Mouse (Mus musculus): ENCODE data around the gene Itgax. TPM values are rescaled to one million over a fixed set of nuclear protein-coding genes. Genes with fewer than 3 reads are reported as not detected.
"Not testable (repeated sequence)": the region's sequence is repeated elsewhere in the genome, so short reads cannot be mapped to it uniquely, and the experiment has no call there.

The Itgax gene
- polyA plus RNA-seq, 1 experiment from 2014 or later: 0.05 TPM

DNA sequence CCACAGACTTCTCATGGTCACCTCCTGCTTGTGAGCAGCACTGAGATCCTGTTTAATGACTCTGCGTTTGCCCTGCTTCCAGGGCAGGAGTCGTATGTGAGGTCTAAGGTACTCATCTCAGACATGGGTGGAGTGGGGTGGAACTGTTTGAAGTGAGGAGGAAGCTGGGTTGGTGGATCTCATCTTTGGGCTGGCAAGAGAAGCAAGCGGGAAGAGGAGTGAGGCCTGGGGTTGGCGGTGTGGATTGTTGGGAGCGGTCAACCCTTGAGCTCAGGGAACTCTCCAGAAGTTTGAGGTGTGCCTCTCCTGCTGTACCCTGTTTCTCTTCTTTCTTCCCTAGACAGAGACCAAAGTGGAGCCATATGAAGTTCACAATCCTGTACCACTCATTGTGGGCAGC lies 13.0 kb upstream of the Itgax start:
- H3K9ac ChIP-seq (replicated peaks): no peak overlapping the region
- ATAC-seq (ENCODE audit: low FRiP score, low read depth): no peak
- H3K27me3 ChIP-seq: no peaks in the 10 kb centered on the region

DNA sequence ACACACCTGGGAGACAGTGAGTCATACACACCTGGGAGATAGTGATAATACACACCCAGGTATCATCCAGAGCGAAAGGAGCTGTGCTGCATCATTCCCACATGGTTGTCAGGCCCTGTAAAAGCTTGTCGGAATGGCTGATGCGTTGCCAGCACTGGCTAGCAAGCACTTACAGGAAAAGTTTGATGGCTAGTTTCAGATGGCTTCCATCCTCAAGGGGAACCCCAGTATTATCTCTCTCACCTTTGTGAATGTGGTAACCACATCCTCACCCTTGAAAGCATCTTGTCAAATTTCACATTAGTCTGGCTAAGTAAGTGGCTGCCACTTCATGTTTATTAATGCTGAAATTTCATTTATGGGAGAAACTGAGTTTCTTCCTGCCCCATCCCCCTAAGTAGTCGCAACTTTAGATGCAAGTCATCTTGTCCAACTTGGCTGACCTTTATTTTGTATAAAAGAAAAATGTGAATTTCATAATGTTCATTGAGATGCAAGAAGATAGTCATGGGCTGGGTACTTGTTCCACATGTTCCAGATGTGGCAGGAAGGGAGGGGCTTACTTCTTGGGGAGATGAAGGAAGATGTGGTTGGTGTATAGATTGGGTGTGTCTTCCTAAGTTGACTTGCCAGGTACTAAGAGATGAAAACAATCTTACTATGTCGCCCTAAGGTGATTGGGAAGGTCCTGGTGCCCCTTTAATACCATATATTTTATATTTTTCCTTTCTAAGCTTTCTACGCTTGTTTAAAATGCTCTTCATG lies 9.4 kb upstream of the Itgax start:
- Histone ChIP-seq H3K27ac (replicated peaks) (no peak overlapping the region), H3K4me1 (no peaks in the 10 kb centered on the region), H3K4me3 (no peak overlapping the region), H3K4me2 (replicated peaks) (no peak overlapping the region), H3K9ac (replicated peaks) (no peak overlapping the region), H3K9me3 (no peaks in the 10 kb centered on the region), H3K36me3 (no peaks in the 10 kb centered on the region), H3K27me3 (no peaks in the 10 kb centered on the region)
- no peak for ATAC-seq (ENCODE audit: low FRiP score, low read depth)
- 87% methylated on average over 6 of the region's 6 CpGs for WGBS

More for the DNA sequence above, 13.0 kb upstream of the Itgax start:
- Histone ChIP-seq H3K4me3 (no peak overlapping the region), H3K9me3 (no peaks in the 10 kb centered on the region), H3K4me1 (no peaks in the 10 kb centered on the region), H3K27ac (replicated peaks) (no peak overlapping the region), H3K36me3 (no peaks in the 10 kb centered on the region), H3K4me2 (replicated peaks) (no peak overlapping the region)
- 96% methylated on average over 5 of the region's 5 CpGs for WGBS

DNA sequence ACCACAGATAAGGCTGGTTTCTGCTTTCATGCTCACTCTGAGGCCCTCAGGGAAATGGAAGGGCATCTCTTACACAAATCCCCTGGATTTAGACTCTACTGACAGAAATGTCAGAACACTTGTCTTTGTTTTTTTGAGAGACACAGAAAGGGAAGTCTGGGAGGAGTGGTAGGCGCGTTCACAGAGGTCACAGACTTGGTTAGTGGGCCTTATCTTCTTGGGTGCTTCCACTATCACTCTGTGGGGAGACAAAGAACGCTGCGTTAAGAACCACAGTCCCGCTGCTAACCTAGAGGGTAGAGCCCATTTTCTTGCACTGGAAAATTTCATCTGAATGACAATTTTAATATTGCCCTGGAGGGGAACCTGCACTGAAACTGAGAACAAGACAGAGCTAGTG lies 2.8 kb downstream of the Itgax start:
- Histone ChIP-seq H3K4me2 (replicated peaks) (no peak overlapping the region), H3K9ac (replicated peaks) (no peak overlapping the region), H3K36me3 (no peaks in the 10 kb centered on the region), H3K4me3 (no peak overlapping the region), H3K27me3 (no peaks in the 10 kb centered on the region; the same call in 1 of the 2 replicates), H3K27ac (replicated peaks) (no peak overlapping the region), H3K9me3 (no peaks in the 10 kb centered on the region), H3K4me1 (no peaks in the 10 kb centered on the region)
- 91% methylated on average over 5 of the region's 5 CpGs for WGBS
- ATAC-seq (ENCODE audit: low FRiP score, low read depth): no peak

DNA sequence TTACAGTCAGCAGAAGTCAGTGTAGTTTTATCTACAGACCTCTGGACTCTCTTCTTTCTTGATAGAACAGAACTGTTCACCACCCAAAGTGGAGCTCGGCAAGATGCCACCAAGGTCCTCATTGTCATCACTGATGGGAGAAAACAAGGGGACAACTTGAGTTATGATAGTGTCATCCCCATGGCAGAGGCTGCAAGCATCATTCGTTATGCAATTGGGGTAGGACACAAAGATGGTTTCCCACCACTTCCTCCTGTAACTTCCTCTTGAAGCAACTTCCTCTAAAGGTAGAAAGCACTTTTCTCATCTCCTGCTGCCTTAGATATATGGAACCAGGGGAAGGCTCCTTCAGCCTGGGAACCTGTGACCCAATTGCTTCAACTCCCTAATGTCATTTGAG lies 4.2 kb downstream of the Itgax start:
- H3K36me3 ChIP-seq: no peaks in the 10 kb centered on the region
- no peak overlapping the region for H3K4me3 ChIP-seq
- no peak for ATAC-seq (ENCODE audit: low FRiP score, low read depth)
- no peaks in the 10 kb centered on the region for H3K4me1 ChIP-seq
- H3K9ac ChIP-seq (replicated peaks): no peak overlapping the region
- no peak overlapping the region for H3K27ac ChIP-seq (replicated peaks)
- no peaks in the 10 kb centered on the region; the same call in 1 of the 2 replicates for H3K27me3 ChIP-seq
- no peaks in the 10 kb centered on the region for H3K9me3 ChIP-seq
- WGBS: 84% methylated on average over 2 of the region's 2 CpGs
- H3K4me2 ChIP-seq (replicated peaks): no peak overlapping the region

DNA sequence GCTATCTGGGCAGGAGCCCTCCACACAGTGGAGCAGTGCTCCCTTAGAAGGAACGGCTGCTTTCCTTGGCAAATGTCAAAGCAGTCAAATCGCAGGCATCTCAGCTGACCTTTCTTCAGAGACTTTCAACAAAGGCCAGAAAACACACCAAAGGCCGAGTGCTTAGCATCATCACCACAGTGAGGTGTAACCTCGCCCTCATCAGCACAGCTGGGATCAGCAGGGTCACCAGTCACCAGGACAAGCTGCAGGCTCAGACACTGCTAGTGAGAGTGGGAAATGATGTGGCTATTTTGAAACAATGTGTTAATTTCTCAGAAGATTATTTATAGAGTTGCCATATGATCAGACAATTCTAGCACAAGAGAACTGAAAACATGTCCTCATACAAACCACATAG lies 7.6 kb downstream of the Itgax start:
- Histone ChIP-seq H3K4me3 (no peak overlapping the region), H3K27ac (replicated peaks) (no peak overlapping the region), H3K4me2 (replicated peaks) (no peak overlapping the region), H3K4me1 (no peaks in the 10 kb centered on the region), H3K27me3 (no peaks in the 10 kb centered on the region), H3K9ac (replicated peaks) (no peak overlapping the region), H3K36me3 (no peaks in the 10 kb centered on the region), H3K9me3 (no peaks in the 10 kb centered on the region)
- WGBS: 56% methylated on average over 4 of the region's 4 CpGs
- no peak for ATAC-seq (ENCODE audit: low FRiP score, low read depth)

DNA sequence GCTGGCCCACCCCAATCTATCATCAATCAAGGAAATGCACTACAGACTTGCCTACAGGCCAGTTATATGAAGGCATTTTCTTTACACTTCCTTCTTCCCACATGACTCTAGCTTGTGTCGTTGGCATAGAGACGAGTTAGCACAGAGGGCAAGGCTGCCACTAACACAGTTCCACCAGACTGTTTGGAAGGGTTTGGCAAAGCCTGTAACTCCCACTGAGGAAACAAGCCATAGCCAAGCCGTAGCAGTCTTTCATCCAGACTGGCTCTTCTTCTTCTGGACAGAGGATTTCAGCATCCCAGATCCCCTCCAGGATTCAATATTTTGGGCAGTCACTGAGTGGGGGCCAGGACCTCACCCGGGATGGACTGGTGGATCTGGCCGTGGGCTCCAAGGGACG lies 10.3 kb downstream of the Itgax start:
- no peak overlapping the region for H3K9ac ChIP-seq (replicated peaks)
- no peaks in the 10 kb centered on the region for H3K27me3 ChIP-seq
- 92% methylated on average over 6 of the region's 6 CpGs for WGBS
- H3K4me1 ChIP-seq: no peaks in the 10 kb centered on the region
- H3K9me3 ChIP-seq: no peaks in the 10 kb centered on the region
- no peak for ATAC-seq (ENCODE audit: low FRiP score, low read depth)
- no peaks in the 10 kb centered on the region for H3K36me3 ChIP-seq
- no peak overlapping the region for H3K4me2 ChIP-seq (replicated peaks)
- H3K27ac ChIP-seq (replicated peaks): no peak overlapping the region
- no peak overlapping the region for H3K4me3 ChIP-seq

DNA sequence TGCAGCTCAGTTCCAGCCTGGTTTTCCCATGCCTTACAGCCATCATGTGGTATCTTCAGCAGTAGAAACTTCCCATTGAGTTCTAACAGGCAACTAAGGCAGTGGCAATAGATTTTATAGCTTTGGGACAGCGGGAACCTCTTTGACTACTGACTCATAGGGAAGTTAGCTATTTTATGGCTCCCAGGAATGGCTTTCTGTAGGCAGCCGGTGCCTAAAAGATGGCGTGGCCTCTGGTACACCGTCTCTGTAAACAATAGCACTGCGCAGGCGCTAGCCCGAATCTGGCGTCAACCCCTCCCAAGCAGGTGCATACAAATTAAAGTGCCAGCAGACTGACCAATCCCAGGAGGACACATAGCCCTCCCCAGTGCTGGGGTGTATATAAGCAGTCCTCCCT lies 21.6 kb downstream of the Itgax start:
- Histone ChIP-seq H3K9ac (replicated peaks) (no peak overlapping the region), H3K4me2 (replicated peaks) (no peak overlapping the region), H3K4me1 (0 out of 2 replicates have a peak, but pooled peaks cover 3% of the 10 kb centered on the region), H3K36me3 (no peaks in the 10 kb centered on the region), H3K27me3 (no peaks in the 10 kb centered on the region), H3K9me3 (no peaks in the 10 kb centered on the region), H3K4me3 (no peak overlapping the region), H3K27ac (replicated peaks) (no peak overlapping the region)
- WGBS: 84% methylated on average over 8 of the region's 8 CpGs
- ATAC-seq (ENCODE audit: low FRiP score, low read depth): no peak

DNA sequence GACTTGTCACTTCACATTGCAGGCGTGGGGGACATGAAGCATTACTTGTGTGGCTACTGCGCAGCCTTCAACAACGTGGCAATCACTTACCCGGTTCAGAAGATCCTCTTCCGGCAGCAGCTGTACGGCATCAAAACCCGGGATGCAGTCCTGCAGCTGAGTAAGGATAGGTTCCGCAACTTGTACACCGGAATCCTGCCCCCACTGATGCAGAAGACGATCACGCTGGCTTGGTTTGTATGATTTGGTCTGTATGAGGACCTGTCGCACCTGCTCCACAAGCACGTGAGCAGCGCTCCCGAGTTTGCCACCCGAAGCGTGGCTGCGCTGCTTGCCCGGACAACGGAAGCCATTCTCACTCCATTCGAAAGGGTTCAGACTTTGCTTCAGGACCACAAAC lies 24.7 kb downstream of the Itgax start, which contains the start of gene Itgad:
Itgad (plus strand) TSS at position 301 of the 400 bp plus-strand sequence.
- H3K9me3 ChIP-seq: no peaks in the 10 kb centered on the region
- H3K27me3 ChIP-seq: no peaks in the 10 kb centered on the region
- no peaks in the 10 kb centered on the region for H3K36me3 ChIP-seq
- no peak within 1 kb of the TSS for H3K27ac ChIP-seq (replicated peaks)
- H3K4me1 ChIP-seq: 0 out of 2 replicates have a peak, but pooled peaks cover 3% of the 10 kb centered on the region
- H3K4me2 ChIP-seq (replicated peaks): no peak within 1 kb of the TSS
- no peak for ATAC-seq (ENCODE audit: low FRiP score, low read depth)
- no peak within 1 kb of the TSS for H3K4me3 ChIP-seq
- H3K9ac ChIP-seq (replicated peaks): no peak within 1 kb of the TSS
- WGBS: 92% methylated on average over 21 of the region's 21 CpGs

DNA sequence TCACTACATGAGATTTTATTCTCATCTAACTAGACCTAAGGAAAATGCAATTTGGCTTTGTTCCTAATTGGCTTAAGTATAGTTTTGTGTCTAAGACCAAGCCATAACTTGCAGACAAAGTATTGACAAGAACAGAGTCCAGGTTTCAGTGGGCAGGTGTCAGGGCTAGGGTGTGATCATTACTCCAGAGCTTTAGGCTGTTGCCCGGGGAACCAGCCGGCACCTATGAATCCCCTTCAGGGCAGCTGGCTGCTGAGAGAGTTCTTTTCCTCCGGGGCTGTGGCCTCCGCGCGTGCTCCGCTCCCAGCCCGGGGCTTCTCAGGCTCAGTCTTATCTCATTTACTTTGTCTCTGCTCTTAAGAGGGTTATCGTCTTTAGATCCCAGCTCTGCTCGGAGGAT lies 25.6 kb downstream of the Itgax start:
- 52% methylated on average over 10 of the region's 10 CpGs for WGBS
- no peaks in the 10 kb centered on the region for H3K27me3 ChIP-seq
- H3K4me2 ChIP-seq (replicated peaks): no peak overlapping the region
- H3K4me3 ChIP-seq: no peak overlapping the region
- H3K9ac ChIP-seq (replicated peaks): no peak overlapping the region
- no peaks in the 10 kb centered on the region for H3K9me3 ChIP-seq
- no peak overlapping the region for H3K27ac ChIP-seq (replicated peaks)
- no peaks in the 10 kb centered on the region for H3K36me3 ChIP-seq
- H3K4me1 ChIP-seq: 0 out of 2 replicates have a peak, but pooled peaks cover 3% of the 10 kb centered on the region
- no peak for ATAC-seq (ENCODE audit: low FRiP score, low read depth)

DNA sequence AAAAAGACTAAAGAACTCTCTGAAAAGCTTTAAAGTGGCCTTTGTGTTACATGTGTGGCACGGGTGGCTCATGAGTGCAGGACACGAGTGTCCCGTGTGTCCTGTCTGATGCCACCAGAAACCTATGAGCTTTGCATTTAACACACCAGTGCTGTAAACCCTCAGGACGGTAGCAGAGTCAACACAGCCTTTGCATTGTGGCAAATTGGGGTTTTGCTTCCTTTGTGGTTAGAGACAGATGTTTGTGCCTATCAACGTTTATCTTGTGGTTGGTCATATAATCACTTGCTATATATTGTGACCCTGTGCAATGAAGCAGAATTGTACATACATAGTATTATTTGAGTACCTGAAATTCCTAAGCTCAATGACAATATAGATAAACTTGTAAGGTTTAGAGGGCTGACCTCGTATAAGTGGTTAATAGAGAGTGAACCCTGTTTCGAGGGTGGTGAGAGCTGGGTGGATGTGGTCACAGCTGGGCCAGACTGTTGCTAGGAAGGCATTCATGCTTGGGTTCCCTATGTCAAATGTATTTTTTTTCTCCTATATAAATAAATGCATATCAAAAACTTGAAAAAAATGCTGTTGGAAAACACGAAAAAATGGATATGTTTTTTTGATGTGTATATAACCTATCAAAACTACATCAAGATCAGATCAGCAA lies 29.5 kb downstream of the Itgax start:
- 78% methylated on average over 8 of the region's 8 CpGs for WGBS
- H3K9me3 ChIP-seq; H3K4me2 ChIP-seq (replicated peaks); H3K9ac ChIP-seq (replicated peaks); H3K27me3 ChIP-seq; H3K4me1 ChIP-seq; H3K27ac ChIP-seq (replicated peaks); H3K4me3 ChIP-seq; ATAC-seq (ENCODE audit: low FRiP score, low read depth); H3K36me3 ChIP-seq: not testable (repeated sequence)

DNA sequence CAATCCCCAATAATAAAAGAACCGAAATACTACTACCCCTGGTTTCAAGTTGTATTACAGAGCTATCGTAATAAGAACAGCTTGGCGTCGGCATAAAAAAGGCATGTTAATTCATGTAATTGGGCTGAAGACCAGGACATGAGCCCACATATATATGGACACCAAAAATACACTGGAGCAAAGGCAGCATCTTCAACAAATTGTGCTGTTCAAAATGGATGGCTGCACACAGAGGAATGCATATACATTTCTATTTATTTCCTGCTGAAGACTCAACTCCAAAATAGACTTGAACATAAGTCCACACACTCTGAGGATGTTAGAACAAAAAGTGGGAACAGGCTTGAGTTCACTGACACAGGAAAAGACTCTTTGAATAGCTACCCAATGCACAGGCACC lies 34.7 kb downstream of the Itgax start:
- Histone ChIP-seq H3K27me3 (no peaks in the 10 kb centered on the region), H3K4me2 (replicated peaks) (no peak overlapping the region), H3K36me3 (no peaks in the 10 kb centered on the region), H3K4me1 (no peaks in the 10 kb centered on the region), H3K27ac (replicated peaks) (no peak overlapping the region), H3K4me3 (no peak overlapping the region), H3K9ac (replicated peaks) (no peak overlapping the region), H3K9me3 (no peaks in the 10 kb centered on the region)
- ATAC-seq (ENCODE audit: low FRiP score, low read depth): no peak
- WGBS: 96% methylated on average over 4 of the region's 4 CpGs

DNA sequence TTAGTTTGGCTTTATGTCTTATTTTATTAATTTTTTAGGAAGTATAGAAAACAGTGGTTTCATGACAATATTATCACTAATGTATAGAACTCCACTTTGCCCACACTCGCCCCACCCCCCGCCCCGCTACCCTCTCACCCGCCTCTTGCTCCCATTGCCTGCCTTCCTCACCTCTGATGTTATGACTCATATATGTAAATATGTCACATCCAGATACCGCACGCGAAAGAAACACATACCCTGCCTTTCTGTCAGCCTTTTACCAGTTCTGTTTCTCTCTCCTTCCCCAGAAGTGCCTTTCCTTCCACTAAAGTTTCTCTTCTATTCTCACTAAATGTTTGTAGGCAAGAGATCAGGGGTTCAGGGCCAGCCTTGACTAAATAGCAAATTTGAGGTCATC lies 37.0 kb downstream of the Itgax start:
- no peaks in the 10 kb centered on the region for H3K36me3 ChIP-seq
- no peaks in the 10 kb centered on the region for H3K9me3 ChIP-seq
- no peaks in the 10 kb centered on the region for H3K27me3 ChIP-seq
- no peak overlapping the region for H3K4me3 ChIP-seq
- no peak for ATAC-seq (ENCODE audit: low FRiP score, low read depth)
- WGBS: 88% methylated on average over 7 of the region's 7 CpGs
- no peaks in the 10 kb centered on the region for H3K4me1 ChIP-seq
- H3K9ac ChIP-seq (replicated peaks): no peak overlapping the region
- H3K4me2 ChIP-seq (replicated peaks): no peak overlapping the region
- H3K27ac ChIP-seq (replicated peaks): no peak overlapping the region
